Mouse (Mus musculus) liver, embryonic 12.5 days (tissue): Measurements from ENCODE around the gene Psmc2. TPM values are rescaled to one million over a fixed set of nuclear protein-coding genes. Genes with fewer than 3 reads are reported as not detected.

Experiments used
- ATAC-seq: fragments of 200-750 bp; cut with Nextera tagmentation; 2 replicates; pipeline ENCODE4 v1.8.0; 2017; ENCODE audit warnings: moderate number of reproducible peaks, mild to moderate bottlenecking, moderate library complexity
- H3K27ac ChIP-seq: fragments of 300-500 bp; sonication (generic); 2 replicates; pipeline ENCODE4 v1.5.1; 2016; ENCODE audit warnings: mild to moderate bottlenecking
- H3K27me3 ChIP-seq: fragments of 300-500 bp; sonication (generic); replicated peaks from 2 replicates; pipeline ENCODE4 v1.6.1; 2016; ENCODE audit warnings: mild to moderate bottlenecking, moderate library complexity
- H3K36me3 ChIP-seq: fragments of 300-500 bp; sonication (generic); 2 replicates; pipeline ENCODE4 v1.6.1; 2016; ENCODE audit warnings: mild to moderate bottlenecking, moderate library complexity
- H3K4me1 ChIP-seq: fragments of 300-500 bp; sonication (generic); 2 replicates; pipeline ENCODE4 v1.6.1; 2016
- H3K4me2 ChIP-seq: fragments of 300-500 bp; sonication (generic); 2 replicates; pipeline ENCODE4 v1.6.1; 2016; ENCODE audit warnings: mild to moderate bottlenecking, moderate library complexity
- H3K4me3 ChIP-seq: fragments of 300-500 bp; sonication (generic); 2 replicates; pipeline ENCODE4 v1.5.1; 2016; ENCODE audit warnings: mild to moderate bottlenecking, moderate library complexity
- H3K9ac ChIP-seq: fragments of 300-500 bp; sonication (generic); 2 replicates; pipeline ENCODE4 v1.6.1; 2016; ENCODE audit warnings: mild to moderate bottlenecking, moderate library complexity
- H3K9me3 ChIP-seq: fragments of 300-500 bp; sonication (generic); replicated peaks from 2 replicates; pipeline ENCODE4 v1.6.1; 2016; ENCODE audit warnings: mild to moderate bottlenecking, moderate library complexity
- WGBS: fragments of 180-500 bp; shearing (Covaris S2); methylation state at CpG from one replicate; pipeline ENCODE4 v1.1.7; 2016; ENCODE audit not compliant: insufficient replicate concordance; 5-methylcytosine and 5-hydroxymethylcytosine counted together
- polyA plus RNA-seq: library from polyadenylated mRNA; unstranded; fragments of >200 nt; fragmentation: Nextera tagmentation; extraction: Ambion mirVana; gene quantifications from 2 replicates; pipeline ENCODE4 v1.2.1, GENCODE M21; 2016

Gene Psmc2
- 188 and 189 TPM in 2 replicates for polyA plus RNA-seq

GRCm38 (mm10) chr5:21785053-21785452 is at the start of gene Psmc2, which contains the start of gene Dnajc2:
Psmc2 (plus strand) TSS chr5:21785283.
Dnajc2 (minus strand) TSS chr5:21785251.
- peak; percentile 91 for ATAC-seq
- Histone ChIP-seq H3K9ac (peak within 1 kb of the TSS; percentile 94), H3K4me2 (peak within 1 kb of the TSS; percentile 97), H3K9me3 (no peaks in the 10 kb centered on the region), H3K27ac (peak within 1 kb of the TSS; percentile 94), H3K4me3 (peak within 1 kb of the TSS; percentile 99), H3K27me3 (no peaks in the 10 kb centered on the region), H3K36me3 (peaks cover 50% of the 10 kb centered on the region), H3K4me1 (peaks cover 40% of the 10 kb centered on the region)
- WGBS, result under 1% methylated on average over 37 of the region's 37 CpGs

DNA sequence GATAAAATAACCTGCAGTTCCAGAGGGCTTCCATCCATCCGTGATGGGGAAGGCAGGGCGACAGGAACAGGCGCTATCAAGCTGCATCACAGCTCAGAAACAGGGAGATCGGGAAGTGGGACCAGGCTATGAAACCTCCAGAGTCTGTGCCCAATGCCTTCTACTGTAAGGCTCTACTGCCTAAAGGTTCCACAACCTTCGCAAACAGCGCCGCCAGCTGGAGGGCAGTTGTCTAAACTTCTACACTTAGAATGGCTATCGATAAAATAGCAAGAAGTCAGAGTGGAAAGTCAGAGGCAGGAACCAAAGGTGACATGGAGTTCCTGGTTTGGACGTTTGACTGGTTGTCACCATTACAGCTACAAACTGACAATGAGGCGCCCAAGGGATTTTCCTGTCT is 49.5 kb upstream of the Psmc2 start:
- H3K9ac ChIP-seq, result no peak overlapping the region
- H3K4me3 ChIP-seq, result peak overlapping the region; percentile 51
- no peaks in the 10 kb centered on the region for H3K27me3 ChIP-seq
- H3K4me2 ChIP-seq, result peak overlapping the region; percentile 54
- no peak overlapping the region for H3K27ac ChIP-seq
- H3K4me1 ChIP-seq, result peaks cover 18% of the 10 kb centered on the region
- H3K9me3 ChIP-seq, result no peaks in the 10 kb centered on the region
- peaks cover 22% of the 10 kb centered on the region for H3K36me3 ChIP-seq
- peak; percentile 62 for ATAC-seq
- 14% methylated on average over 10 of the region's 10 CpGs for WGBS

GRCm38 (mm10) chr5:21736046-21736445 is 49.0 kb upstream of the Psmc2 start:
- Histone ChIP-seq H3K4me2 (no peak overlapping the region), H3K9ac (no peak overlapping the region), H3K4me3 (no peak overlapping the region), H3K27me3 (no peaks in the 10 kb centered on the region), H3K36me3 (peaks cover 24% of the 10 kb centered on the region), H3K9me3 (no peaks in the 10 kb centered on the region), H3K27ac (no peak overlapping the region), H3K4me1 (peaks cover 18% of the 10 kb centered on the region)
- no peak for ATAC-seq
- WGBS, result 66% methylated on average over 11 of the region's 11 CpGs

DNA sequence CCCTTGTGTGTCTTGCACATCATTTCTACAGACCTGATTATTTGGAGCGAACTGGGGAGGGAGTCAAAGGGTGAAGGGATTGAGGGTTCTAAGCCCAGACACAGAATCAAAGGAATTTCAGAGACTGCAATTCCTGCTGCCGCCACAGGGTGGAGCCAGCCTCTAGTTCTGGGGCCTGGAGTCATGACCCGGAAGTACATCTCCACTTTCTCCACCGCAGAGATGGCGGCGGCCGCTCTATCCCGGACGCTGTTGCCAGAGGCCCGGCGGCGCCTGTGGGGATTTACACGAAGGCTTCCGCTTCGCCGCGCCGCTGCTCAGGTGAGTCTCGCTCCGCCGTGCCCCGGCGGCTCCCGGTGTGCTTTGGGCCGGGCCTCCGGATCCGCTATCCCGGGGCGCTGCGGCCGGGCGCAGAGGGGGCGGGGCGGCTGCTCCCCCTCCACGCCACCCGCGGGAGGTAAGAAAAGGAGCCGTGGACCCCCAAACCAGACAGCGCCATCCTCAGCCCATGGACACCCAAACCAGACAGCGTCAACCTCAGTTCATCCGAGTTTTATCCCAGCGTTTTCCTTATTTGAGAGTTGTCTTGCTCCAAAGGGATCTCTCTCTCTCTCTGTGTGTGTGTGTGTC is 48.0 kb upstream of the Psmc2 start, which contains the start of gene Pmpcb:
Pmpcb (plus strand) TSS at position 186 of the 630 bp plus-strand sequence.
- no peaks in the 10 kb centered on the region for H3K27me3 ChIP-seq
- peak within 1 kb of the TSS; percentile 76 for H3K27ac ChIP-seq
- H3K9me3 ChIP-seq, result no peaks in the 10 kb centered on the region
- peaks cover 18% of the 10 kb centered on the region for H3K4me1 ChIP-seq
- WGBS, result under 1% methylated on average over 41 of the region's 42 CpGs
- H3K4me3 ChIP-seq, result peak within 1 kb of the TSS; percentile 97
- peak; percentile 84 for ATAC-seq
- H3K36me3 ChIP-seq, result peaks cover 34% of the 10 kb centered on the region
- peak within 1 kb of the TSS; percentile 89 for H3K9ac ChIP-seq
- H3K4me2 ChIP-seq, result peak within 1 kb of the TSS; percentile 86

- peak; percentile 42 for ATAC-seq
These were observed 47.5 kb upstream of the Psmc2 start for GRCm38 (mm10) chr5:21737620-21738019.

GRCm38 (mm10) chr5:21739120-21739519 is 46.0 kb upstream of the Psmc2 start:
- Histone ChIP-seq H3K4me2 (no peak overlapping the region), H3K9ac (no peak overlapping the region), H3K27ac (no peak overlapping the region), H3K27me3 (no peaks in the 10 kb centered on the region), H3K9me3 (no peaks in the 10 kb centered on the region), H3K36me3 (peaks cover 55% of the 10 kb centered on the region), H3K4me1 (peaks cover 18% of the 10 kb centered on the region), H3K4me3 (no peak overlapping the region)
- no peak for ATAC-seq
- 83% methylated on average over 11 of the region's 11 CpGs for WGBS

More at GRCm38 (mm10) chr5:21737620-21738019, 47.5 kb upstream of the Psmc2 start:
- WGBS, result 22% methylated on average over 10 of the region's 10 CpGs
- Histone ChIP-seq H3K27ac (peak overlapping the region; percentile 76; the same call in 1 of the 2 replicates), H3K9ac (peak overlapping the region; percentile 89), H3K36me3 (peaks cover 40% of the 10 kb centered on the region), H3K4me2 (peak overlapping the region; percentile 86), H3K9me3 (no peaks in the 10 kb centered on the region), H3K4me3 (peak overlapping the region; percentile 97), H3K27me3 (no peaks in the 10 kb centered on the region), H3K4me1 (peaks cover 18% of the 10 kb centered on the region)

DNA sequence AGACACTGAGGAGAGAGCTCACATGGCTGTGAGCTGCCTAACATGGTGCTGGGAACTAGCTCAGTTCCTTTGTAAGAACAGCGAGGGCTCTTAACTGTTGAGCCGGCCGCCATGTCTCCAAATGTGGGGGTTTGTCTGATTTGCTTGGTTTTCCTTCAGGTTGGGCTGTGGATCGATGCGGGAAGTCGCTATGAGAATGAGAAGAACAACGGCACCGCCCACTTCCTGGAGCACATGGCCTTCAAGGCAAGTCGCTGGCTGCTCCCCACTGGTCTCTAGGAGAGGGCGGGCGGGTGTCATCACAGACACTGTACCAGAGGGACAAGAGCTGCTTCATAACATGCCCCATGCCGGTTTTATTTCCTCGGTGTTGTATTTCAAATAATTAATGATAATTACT is 45.2 kb upstream of the Psmc2 start:
- no peaks in the 10 kb centered on the region for H3K27me3 ChIP-seq
- no peak overlapping the region for H3K9ac ChIP-seq
- peaks cover 18% of the 10 kb centered on the region for H3K4me1 ChIP-seq
- H3K4me3 ChIP-seq, result no peak overlapping the region
- ATAC-seq, result no peak
- no peaks in the 10 kb centered on the region for H3K9me3 ChIP-seq
- no peak overlapping the region for H3K4me2 ChIP-seq
- H3K27ac ChIP-seq, result no peak overlapping the region
- 73% methylated on average over 13 of the region's 13 CpGs for WGBS
- peaks cover 62% of the 10 kb centered on the region for H3K36me3 ChIP-seq

DNA sequence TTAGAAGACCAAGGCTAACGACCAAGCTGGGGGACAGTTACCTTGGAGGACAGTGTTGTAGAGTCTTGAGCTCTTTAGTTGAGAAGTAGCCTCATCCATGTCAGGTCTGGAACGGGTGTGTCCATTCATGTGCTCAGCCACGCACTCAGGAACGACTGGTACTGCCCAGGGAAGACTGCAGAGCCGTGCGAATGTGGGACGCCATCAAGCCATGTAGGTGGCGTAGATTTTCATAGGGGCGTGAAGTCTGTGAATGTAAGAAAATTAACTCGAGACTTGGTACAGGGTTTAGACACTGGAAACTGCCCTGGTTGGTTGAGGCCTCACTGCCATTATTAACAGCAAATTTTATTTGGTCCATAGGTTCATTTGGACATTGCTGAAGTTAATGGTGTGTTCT is 41.5 kb upstream of the Psmc2 start:
- WGBS, result 84% methylated on average over 10 of the region's 10 CpGs
- Histone ChIP-seq H3K27me3 (no peaks in the 10 kb centered on the region), H3K4me2 (no peak overlapping the region), H3K36me3 (peaks cover 95% of the 10 kb centered on the region), H3K9ac (no peak overlapping the region), H3K9me3 (no peaks in the 10 kb centered on the region), H3K4me3 (no peak overlapping the region), H3K4me1 (peaks cover 2% of the 10 kb centered on the region; the same call in 1 of the 2 replicates), H3K27ac (no peak overlapping the region)
- ATAC-seq, result no peak

- Histone ChIP-seq H3K36me3 (peaks cover 95% of the 10 kb centered on the region), H3K27me3 (no peaks in the 10 kb centered on the region), H3K9me3 (no peaks in the 10 kb centered on the region), H3K4me1 (no peaks in the 10 kb centered on the region), H3K9ac (no peak overlapping the region), H3K4me2 (no peak overlapping the region), H3K27ac (no peak overlapping the region), H3K4me3 (no peak overlapping the region)
- no peak for ATAC-seq
These were observed 40.4 kb upstream of the Psmc2 start for GRCm38 (mm10) chr5:21744651-21745050.

DNA sequence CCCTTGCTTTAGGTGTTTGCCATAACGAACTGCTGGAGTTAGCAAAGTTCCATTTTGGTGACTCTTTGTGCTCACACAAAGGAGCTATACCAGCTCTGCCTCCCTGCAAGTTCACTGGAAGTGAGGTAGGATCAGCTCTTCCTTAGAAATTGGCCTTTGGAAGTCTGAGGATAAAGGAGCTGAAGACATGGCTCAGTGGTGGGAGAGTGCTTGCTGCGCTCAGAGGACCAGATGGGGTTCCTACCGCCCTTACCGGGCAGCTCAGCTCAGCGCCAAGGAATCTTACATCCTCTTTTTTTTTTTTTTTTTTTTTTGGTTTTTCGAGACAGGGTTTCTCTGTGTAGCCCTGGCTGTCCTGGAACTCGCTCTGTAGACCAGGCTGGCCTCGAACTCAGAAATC is 39.1 kb upstream of the Psmc2 start:
- H3K27me3 ChIP-seq, result no peaks in the 10 kb centered on the region
- no peak overlapping the region for H3K4me2 ChIP-seq
- WGBS, result 90% methylated on average over 7 of the region's 8 CpGs
- H3K4me3 ChIP-seq, result no peak overlapping the region
- H3K4me1 ChIP-seq, result no peaks in the 10 kb centered on the region
- ATAC-seq, result no peak
- H3K9me3 ChIP-seq, result no peaks in the 10 kb centered on the region
- no peak overlapping the region for H3K9ac ChIP-seq
- peaks cover 98% of the 10 kb centered on the region for H3K36me3 ChIP-seq
- H3K27ac ChIP-seq, result no peak overlapping the region

DNA sequence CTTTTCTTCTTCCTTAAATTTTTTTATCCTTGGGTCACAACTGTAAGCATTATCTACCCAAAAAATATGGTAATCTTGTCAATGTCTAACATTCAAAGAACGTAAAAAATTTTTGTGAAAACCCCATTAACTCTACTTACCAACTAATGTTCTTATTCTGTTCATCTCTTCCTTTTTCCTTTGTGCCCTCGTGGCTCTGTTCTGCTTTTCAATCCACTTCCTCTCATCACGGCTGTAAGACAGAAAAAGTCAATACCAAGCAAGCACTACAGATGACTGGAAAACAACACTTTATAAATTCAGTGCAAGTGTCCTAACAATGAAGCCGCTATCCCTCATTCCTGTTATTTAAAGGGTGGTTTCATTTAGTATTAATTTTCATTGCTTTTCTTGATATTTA is 16.6 kb upstream of the Psmc2 start:
- no peak overlapping the region for H3K4me2 ChIP-seq
- H3K27ac ChIP-seq, result no peak overlapping the region
- H3K36me3 ChIP-seq, result peaks cover 79% of the 10 kb centered on the region
- WGBS, result 65% methylated on average over 4 of the region's 4 CpGs
- ATAC-seq, result no peak
- H3K9me3 ChIP-seq, result no peaks in the 10 kb centered on the region
- no peaks in the 10 kb centered on the region for H3K27me3 ChIP-seq
- no peak overlapping the region for H3K9ac ChIP-seq
- no peak overlapping the region for H3K4me3 ChIP-seq
- H3K4me1 ChIP-seq, result no peaks in the 10 kb centered on the region

DNA sequence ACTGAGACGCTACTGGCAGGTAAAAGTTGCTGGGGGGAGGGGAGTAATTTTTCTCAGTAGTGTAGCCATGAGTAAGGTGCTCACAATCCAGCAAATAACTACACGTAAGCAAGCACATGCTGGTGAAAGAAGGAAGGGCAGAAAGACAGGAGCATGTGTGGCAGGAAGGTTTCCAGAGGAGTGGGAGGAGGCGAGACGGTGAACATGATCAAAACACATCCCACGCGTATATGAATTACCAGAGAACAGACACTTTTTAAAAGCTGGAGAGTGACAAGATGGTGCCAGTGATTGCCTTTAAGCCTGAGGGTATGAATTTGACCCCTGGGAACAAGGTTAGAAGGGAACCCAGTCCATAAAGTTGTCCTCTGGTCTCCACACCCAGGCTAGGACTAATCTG is 15.2 kb upstream of the Psmc2 start:
- no peak overlapping the region for H3K9ac ChIP-seq
- H3K36me3 ChIP-seq, result peaks cover 79% of the 10 kb centered on the region
- no peaks in the 10 kb centered on the region for H3K27me3 ChIP-seq
- no peaks in the 10 kb centered on the region for H3K9me3 ChIP-seq
- H3K27ac ChIP-seq, result no peak overlapping the region
- no peak for ATAC-seq
- no peak overlapping the region for H3K4me3 ChIP-seq
- WGBS, result 88% methylated on average over 6 of the region's 6 CpGs
- H3K4me1 ChIP-seq, result no peaks in the 10 kb centered on the region
- H3K4me2 ChIP-seq, result no peak overlapping the region

DNA sequence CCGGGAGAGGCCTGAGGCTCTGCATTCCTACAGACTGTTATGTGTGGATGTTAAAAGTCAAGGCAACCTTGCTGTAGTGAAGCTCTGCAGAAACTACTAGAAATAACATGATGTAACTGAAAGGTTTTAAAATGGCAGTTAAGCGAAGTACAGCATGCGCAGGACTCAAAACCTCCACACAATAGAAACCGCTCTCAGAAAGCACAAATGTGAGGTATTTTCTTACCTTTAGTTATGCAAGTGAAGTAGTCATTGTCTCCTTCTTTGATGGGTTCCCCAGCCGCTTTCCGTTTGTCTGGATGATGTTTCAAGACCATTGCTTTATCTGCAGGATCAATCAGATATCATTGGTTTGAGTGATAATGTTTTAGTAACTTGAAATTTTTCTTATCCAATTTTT is 8.6 kb upstream of the Psmc2 start:
- Histone ChIP-seq H3K4me2 (no peak overlapping the region), H3K9me3 (no peaks in the 10 kb centered on the region), H3K9ac (no peak overlapping the region), H3K4me3 (no peak overlapping the region), H3K27ac (no peak overlapping the region), H3K27me3 (no peaks in the 10 kb centered on the region), H3K4me1 (no peaks in the 10 kb centered on the region), H3K36me3 (peaks cover 82% of the 10 kb centered on the region)
- WGBS, result 89% methylated on average over 6 of the region's 6 CpGs
- no peak for ATAC-seq
